Mouse (Mus musculus) liver, embryonic 14.5 days (tissue): ENCODE data around the gene Dpf3. TPM values are rescaled to one million over a fixed set of nuclear protein-coding genes. Genes with fewer than 3 reads are reported as not detected.

ENCODE experiments used
- ATAC-seq: fragments of 200-750 bp; cut with Nextera tagmentation; 2 replicates; pipeline ENCODE4 v1.8.0; 2017; ENCODE audit warnings: moderate number of reproducible peaks, mild to moderate bottlenecking, moderate library complexity; ENCODE audit not compliant: insufficient read depth
- DNase-seq, 3 experiments: peaks; one replicate each; pipeline ENCODE4 v3.0.0-alpha.2; 2012 to 2013; ENCODE audit warnings: low read depth in 3 of 3, low spot score in 3 of 3
- H3K27ac ChIP-seq: fragments of 300-500 bp; sonication (generic); 2 replicates; pipeline ENCODE4 v1.5.1; 2014; ENCODE audit warnings: moderate library complexity, mild to moderate bottlenecking, control low read depth, inconsistent platforms
- H3K27me3 ChIP-seq: fragments of 300-500 bp; sonication (generic); 2 replicates; pipeline ENCODE4 v1.6.1; 2014; ENCODE audit warnings: mild to moderate bottlenecking, low read length, moderate library complexity; ENCODE audit not compliant: control insufficient read depth, insufficient read depth
- H3K36me3 ChIP-seq: fragments of 300-500 bp; sonication (generic); replicated peaks from 2 replicates; pipeline ENCODE4 v1.6.1; 2014; ENCODE audit warnings: low read depth; ENCODE audit not compliant: control insufficient read depth, insufficient read depth
- H3K4me1 ChIP-seq, 2 experiments: fragments of 200-500 bp in 1 of 2; fragments of 300-500 bp in 1 of 2; sonication (generic) in 1 of 2; replicated peaks; 2 replicates each; pipeline ENCODE4 v1.6.1; 2012 to 2014; ENCODE audit warnings: antibody characterized with exemption in 1 of 2, inconsistent platforms in 1 of 2, low read length in 1 of 2; ENCODE audit not compliant: control insufficient read depth in 2 of 2, insufficient read depth in 2 of 2
- H3K4me2 ChIP-seq: fragments of 300-500 bp; sonication (generic); 2 replicates; pipeline ENCODE4 v1.6.1; 2014; ENCODE audit warnings: low read depth, mild to moderate bottlenecking, control low read depth, moderate library complexity
- H3K4me3 ChIP-seq, 2 experiments: fragments of 200-500 bp in 1 of 2; fragments of 300-500 bp in 1 of 2; sonication (generic) in 1 of 2; 2 replicates each; pipeline ENCODE4 v1.5.1; 2012 to 2014; ENCODE audit warnings: low read depth in 2 of 2, low read length in 2 of 2, mild to moderate bottlenecking in 2 of 2, control low read depth in 1 of 2, inconsistent platforms in 1 of 2, moderate library complexity in 1 of 2; ENCODE audit not compliant: insufficient read depth in 1 of 2
- H3K9ac ChIP-seq: fragments of 300-500 bp; sonication (generic); replicated peaks from 2 replicates; pipeline ENCODE4 v1.6.1; 2014; ENCODE audit warnings: mild to moderate bottlenecking, control low read depth, moderate library complexity
- H3K9me3 ChIP-seq: fragments of 300-500 bp; sonication (generic); 2 replicates; pipeline ENCODE4 v1.6.1; 2016; ENCODE audit warnings: low read length, mixed read lengths; ENCODE audit not compliant: control insufficient read depth
- CTCF ChIP-seq: IDR thresholded peaks from 2 replicates; pipeline ENCODE4 v1.5.1; 2016; ENCODE audit warnings: antibody characterized with exemption, low read depth, control low read depth
- EP300 ChIP-seq: IDR thresholded peaks from 2 replicates; pipeline ENCODE4 v1.6.1; 2016; ENCODE audit warnings: antibody characterized with exemption, low read depth
- WGBS: fragments of 180-500 bp; shearing (Covaris S2); extraction: QIAGEN DNeasy Blood & Tissue Kit; methylation state at CpG from one replicate; pipeline ENCODE4 v1.1.7; 2014; ENCODE audit not compliant: insufficient replicate concordance; 5-methylcytosine and 5-hydroxymethylcytosine counted together
- polyA plus RNA-seq, 2 experiments: library from polyadenylated mRNA; depleted of rRNA in 1 of 2; stranded (reverse) in 1 of 2; unstranded in 1 of 2; fragments of >200 nt; fragmentation: Nextera tagmentation in 1 of 2; extraction: Ambion mirVana in 1 of 2; gene quantifications; 2 replicates each; pipeline versions ENCODE4 v1.2.1 to v1.2.3; 2012 to 2014

Dpf3 gene
- polyA plus RNA-seq, 2 experiments: 3.7 to 4.8 TPM

DNA sequence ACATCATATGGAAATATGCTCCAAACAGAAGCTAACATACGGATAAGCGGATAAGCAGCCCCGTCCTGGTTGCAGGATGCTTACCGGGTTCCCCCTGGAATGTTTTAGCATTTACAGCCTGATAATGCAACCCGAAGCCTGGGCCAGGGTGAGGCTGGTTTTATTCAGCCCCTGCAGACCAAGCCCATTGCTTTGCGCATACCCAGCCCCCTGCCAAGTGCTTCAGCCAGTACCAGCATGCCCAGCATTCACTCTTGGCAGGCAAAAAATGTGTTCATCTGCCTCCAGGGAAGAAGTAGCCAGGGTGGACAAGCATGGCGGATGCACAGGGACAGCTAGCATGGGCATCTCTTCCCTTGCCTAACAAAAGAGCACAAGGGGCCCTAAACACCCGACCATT is 279.5 kb downstream of the Dpf3 start:
- no peak for DNase-seq
- ATAC-seq: no peak
- Histone ChIP-seq H3K36me3 (no peaks in the 10 kb centered on the region), H3K9me3 (no peaks in the 10 kb centered on the region), H3K9ac (no peak overlapping the region), H3K4me2 (no peak overlapping the region), H3K4me1 (peaks cover 0 to 8% of the 10 kb centered on the region in 2 experiments; a peak in 2 of 4 replicates), H3K27me3 (no peaks in the 10 kb centered on the region), H3K27ac (no peak overlapping the region), H3K4me3 (no peak overlapping the region)
- 43% methylated on average over 8 of the region's 8 CpGs for whole genome bisulfite sequencing
- no peak for TF ChIP-seq CTCF
- TF ChIP-seq EP300: no peak

- DNase-seq (no peak), ATAC-seq (no peak)
- no peaks in the 10 kb centered on the region for H3K36me3 ChIP-seq
- H3K9me3 ChIP-seq: no peaks in the 10 kb centered on the region
- peaks cover 0 to 8% of the 10 kb centered on the region in 2 experiments; a peak in 2 of 4 replicates for H3K4me1 ChIP-seq
- H3K4me3 ChIP-seq: no peak overlapping the region
- WGBS: 51% methylated on average over 5 of the region's 5 CpGs
- no peak for TF ChIP-seq CTCF
- no peak for TF ChIP-seq EP300
- no peak overlapping the region for H3K27ac ChIP-seq
- H3K4me2 ChIP-seq: no peak overlapping the region
- no peak overlapping the region for H3K9ac ChIP-seq
- H3K27me3 ChIP-seq: no peaks in the 10 kb centered on the region
Observed at GRCm38 (mm10) chr12:83207481-83207880, 280.0 kb downstream of the Dpf3 start.

DNA sequence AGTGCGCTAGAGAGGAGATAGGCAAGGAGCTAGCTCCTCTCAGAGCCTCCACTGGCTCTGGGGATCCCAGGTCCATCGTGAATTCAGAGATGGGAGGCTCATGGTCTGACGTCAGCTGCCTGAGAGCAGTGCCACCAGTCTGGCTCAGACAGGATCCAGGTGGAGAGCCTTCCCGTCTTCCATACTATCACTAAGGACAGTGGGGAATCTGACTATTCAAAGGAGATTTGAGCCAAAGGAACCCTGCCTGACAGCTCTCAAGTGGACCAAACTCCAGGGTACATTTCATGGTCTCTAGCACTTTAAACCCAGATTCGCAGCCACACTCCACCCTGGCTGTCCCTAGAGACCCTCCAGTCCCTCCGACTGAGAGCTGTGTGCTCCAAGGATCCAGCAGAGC is 280.6 kb downstream of the Dpf3 start:
- Histone ChIP-seq H3K4me3 (no peak overlapping the region), H3K4me1 (peaks cover 0 to 8% of the 10 kb centered on the region in 2 experiments; a peak in 2 of 4 replicates), H3K27ac (no peak overlapping the region), H3K9me3 (no peaks in the 10 kb centered on the region), H3K27me3 (no peaks in the 10 kb centered on the region), H3K4me2 (no peak overlapping the region), H3K36me3 (no peaks in the 10 kb centered on the region), H3K9ac (no peak overlapping the region)
- no peak for TF ChIP-seq CTCF
- TF ChIP-seq EP300: no peak
- 47% methylated on average over 6 of the region's 6 CpGs for WGBS
- ATAC-seq (no peak), DNase-seq (no peak)

- Histone ChIP-seq H3K36me3 (no peaks in the 10 kb centered on the region), H3K4me3 (no peak overlapping the region), H3K4me1 (peaks cover 0 to 8% of the 10 kb centered on the region in 2 experiments; a peak in 2 of 4 replicates), H3K4me2 (no peak overlapping the region), H3K27ac (no peak overlapping the region), H3K27me3 (no peaks in the 10 kb centered on the region), H3K9ac (no peak overlapping the region), H3K9me3 (no peaks in the 10 kb centered on the region)
- WGBS: 52% methylated on average over 5 of the region's 5 CpGs
- TF ChIP-seq CTCF: no peak
- no peak for TF ChIP-seq EP300
- DNase-seq (peak; percentile 4 to 22 (median 18)), ATAC-seq (0 out of 2 replicates have a peak, but pooled peaks have one; percentile 39)
Observed at GRCm38 (mm10) chr12:83204361-83204760, 283.2 kb downstream of the Dpf3 start.

- Histone ChIP-seq H3K27me3 (no peaks in the 10 kb centered on the region), H3K36me3 (no peaks in the 10 kb centered on the region), H3K4me2 (no peak overlapping the region), H3K4me3 (no peak overlapping the region), H3K4me1 (peaks cover 0 to 5% of the 10 kb centered on the region in 2 experiments; a peak in 1 of 4 replicates), H3K27ac (no peak overlapping the region), H3K9ac (no peak overlapping the region), H3K9me3 (no peaks in the 10 kb centered on the region)
- ATAC-seq (no peak), DNase-seq (no peak)
- 16% methylated on average over 3 of the region's 3 CpGs for WGBS
- TF ChIP-seq CTCF (no peak), EP300 (no peak)
Observed at GRCm38 (mm10) chr12:83201674-83202073, 285.8 kb downstream of the Dpf3 start.
